In genomic region chr7:84996694-84997093, GRCm38 (mm10) we compare ENCODE assay signal across 25 mouse cellular contexts. TPM values are rescaled to one million over a fixed set of nuclear protein-coding genes. Genes with fewer than 3 reads are reported as not detected.
"Had no signal": no experiment of that assay in that cellular context is flagged by ENCODE, and none has a peak within 500 bp of the region (broad histone marks: within the 10 kb centered on the region; RNA-seq: fewer than 3 reads in every experiment).

No protein-coding gene starts in this region.

- H3K4me3 ChIP-seq: neural tube, embryonic 13.5 days; neural tube, embryonic 15.5 days; stomach, embryonic 15.5 days had no signal

- H3K9me3 ChIP-seq: neural tube, embryonic 13.5 days; neural tube, embryonic 15.5 days; stomach, embryonic 15.5 days had no signal

- H3K36me3 ChIP-seq: neural tube, embryonic 13.5 days; neural tube, embryonic 15.5 days; stomach, embryonic 15.5 days had no signal

- H3K9ac ChIP-seq: neural tube, embryonic 13.5 days; neural tube, embryonic 15.5 days; stomach, embryonic 15.5 days had no signal

- H3K27ac ChIP-seq: neural tube, embryonic 13.5 days; neural tube, embryonic 15.5 days; stomach, embryonic 15.5 days; stomach, postnatal 0 days had no signal

- DNase-seq: retina, postnatal 1 day; right cerebral cortex, adult 18-20 months; right cerebral cortex, postnatal 14 days; right cerebral cortex, postnatal 25 days; right cerebral cortex, postnatal 4 days; spleen, adult 18-20 months; thymus, adult 18-20 months; thymus, adult 2 months; thymus, postnatal 14 days; thymus, postnatal 25 days; thymus, postnatal 36 days; thymus, postnatal 4 days had no signal

- H3K4me1 ChIP-seq: neural tube, embryonic 13.5 days; neural tube, embryonic 15.5 days; stomach, embryonic 15.5 days had no signal

- H3K27me3 ChIP-seq: neural tube, embryonic 13.5 days; neural tube, embryonic 15.5 days; stomach, embryonic 15.5 days had no signal

- H3K4me2 ChIP-seq: neural tube, embryonic 13.5 days; neural tube, embryonic 15.5 days; stomach, embryonic 15.5 days had no signal

RNA-seq across cellular contexts. Expression of gene Vmn2r66, which starts 15.4 kb away (rescaled TPM):
- total RNA-seq: neutrophil, adult 5-6 weeks had no signal
- polyA plus RNA-seq: neural tube, embryonic 13.5 days; neural tube, embryonic 14.5 days; neural tube, embryonic 15.5 days; small intestine, adult 2 months; spleen, adult 2 months; stomach, embryonic 14.5 days; stomach, embryonic 15.5 days; stomach, embryonic 16.5 days; stomach, postnatal 0 days; thymus, adult 2 months; thymus, postnatal 0 days; urinary bladder, adult 2 months had no signal

RNA-seq across cellular contexts. Expression of gene Vmn2r65, which starts 32.8 kb away (rescaled TPM):
- total RNA-seq: neutrophil, adult 5-6 weeks had no signal
- polyA plus RNA-seq: neural tube, embryonic 13.5 days; neural tube, embryonic 14.5 days; neural tube, embryonic 15.5 days; small intestine, adult 2 months; spleen, adult 2 months; stomach, embryonic 14.5 days; stomach, embryonic 15.5 days; stomach, embryonic 16.5 days; stomach, postnatal 0 days; testis, adult 2 months; thymus, adult 2 months; thymus, postnatal 0 days; urinary bladder, adult 2 months had no signal
